Mouse (Mus musculus) myocyte (in vitro differentiated cells): ENCODE results near the gene Mtf2. TPM values are rescaled to one million over a fixed set of nuclear protein-coding genes. Genes with fewer than 3 reads are reported as not detected.
"Not testable (repeated sequence)": the region's sequence is repeated elsewhere in the genome, so short reads cannot be mapped to it uniquely, and the experiment has no call there.

Experiments used
- H3K27me3 ChIP-seq: one replicate; pipeline ENCODE4 v1.6.1; 2011; ENCODE audit not compliant: control insufficient read depth, insufficient read depth, insufficient read length
- H3K36me3 ChIP-seq: one replicate; pipeline ENCODE4 v1.6.1; 2011; ENCODE audit not compliant: control insufficient read depth, insufficient read depth
- H3K4me2 ChIP-seq: one replicate; pipeline ENCODE4 v1.6.1; 2011; ENCODE audit warnings: low read depth, control low read depth
- H3K4me3 ChIP-seq: one replicate; pipeline ENCODE4 v1.5.1; 2011; ENCODE audit warnings: mild to moderate bottlenecking, control low read depth, moderate library complexity
- H3K79me2 ChIP-seq: one replicate; pipeline ENCODE4 v1.6.1; 2011; ENCODE audit not compliant: control insufficient read depth, insufficient read depth
- H3ac ChIP-seq: one replicate; pipeline ENCODE4 v1.6.1; 2011; ENCODE audit not compliant: control insufficient read depth, insufficient read length
- CEBPB ChIP-seq: IDR thresholded peaks from 2 replicates; pipeline ENCODE4 v1.6.1; 2011; ENCODE audit warnings: mild to moderate bottlenecking, moderate library complexity; ENCODE audit not compliant: poor library complexity, insufficient read depth, severe bottlenecking
- E2F4 ChIP-seq: IDR thresholded peaks from one replicate; pipeline ENCODE4 v1.6.1; 2011; ENCODE audit warnings: mild to moderate bottlenecking, control low read depth, moderate library complexity; ENCODE audit not compliant: insufficient read depth
- MAX ChIP-seq: IDR thresholded peaks from one replicate; pipeline ENCODE4 v1.6.1; 2011; ENCODE audit warnings: low read depth, mild to moderate bottlenecking, control low read depth
- MYOD1 ChIP-seq, 3 experiments: IDR thresholded peaks; one replicate each; pipeline ENCODE4 v1.6.1; 2011; ENCODE audit warnings: control low read depth in 2 of 3, low read depth in 2 of 3, mild to moderate bottlenecking in 2 of 3, moderate library complexity in 1 of 3; ENCODE audit not compliant: insufficient read length in 2 of 3, control insufficient read depth in 1 of 3
- MYOG ChIP-seq, 3 experiments: IDR thresholded peaks; one replicate each; pipeline ENCODE4 v1.6.1; 2011; ENCODE audit warnings: control low read depth in 2 of 3, low read depth in 2 of 3, mild to moderate bottlenecking in 2 of 3; ENCODE audit not compliant: insufficient read length in 2 of 3, control insufficient read depth in 1 of 3, insufficient read depth in 1 of 3
- POLR2A ChIP-seq: IDR thresholded peaks from one replicate; pipeline ENCODE4 v1.6.1; 2011; ENCODE audit warnings: low read depth, mild to moderate bottlenecking, control low read depth, moderate library complexity; ENCODE audit not compliant: insufficient read length
- POLR2AphosphoS2 ChIP-seq: IDR thresholded peaks from one replicate; pipeline ENCODE4 v1.6.1; 2011; ENCODE audit warnings: low read depth, control low read depth; ENCODE audit not compliant: insufficient read length
- REST ChIP-seq: IDR thresholded peaks from one replicate; pipeline ENCODE4 v1.6.1; 2011; ENCODE audit warnings: mild to moderate bottlenecking, control low read depth, moderate library complexity; ENCODE audit not compliant: insufficient read depth, insufficient read length
- SRF ChIP-seq: IDR thresholded peaks from one replicate; pipeline ENCODE4 v1.6.1; 2011; ENCODE audit warnings: low read depth; ENCODE audit not compliant: control insufficient read depth, insufficient read length
- TCF12 ChIP-seq: IDR thresholded peaks from one replicate; pipeline ENCODE4 v1.6.1; 2011; ENCODE audit warnings: mild to moderate bottlenecking, control low read depth; ENCODE audit not compliant: poor library complexity, insufficient read depth, severe bottlenecking
- TCF3 ChIP-seq: IDR thresholded peaks from one replicate; pipeline ENCODE4 v1.6.1; 2011; ENCODE audit warnings: low read depth, control low read depth; ENCODE audit not compliant: insufficient read length
- USF1 ChIP-seq: IDR thresholded peaks from one replicate; pipeline ENCODE4 v1.6.1; 2011; ENCODE audit warnings: low read depth, mild to moderate bottlenecking, control low read depth, moderate library complexity
- polyA plus RNA-seq: library from polyadenylated mRNA; unstranded; fragments of >200 nt; fragmentation: generic; extraction: Trizol; gene quantifications from one replicate; pipeline ENCODE4 v1.2.1, GENCODE M21; 2012; ENCODE audit warnings: missing spikeins

The Mtf2 gene
- polyA plus RNA-seq, 1 experiment: 6.9 TPM

GRCm38 (mm10) chr5:108028797-108029536 is 36.5 kb upstream of the Mtf2 start:
- H3K4me3 ChIP-seq, H3K79me2 ChIP-seq, H3ac ChIP-seq, H3K4me2 ChIP-seq, H3K36me3 ChIP-seq, H3K27me3 ChIP-seq: not testable (repeated sequence)
- peak in 2 of 3 experiments; percentile 8 to 29 for TF ChIP-seq MYOD1 (IDR thresholded peaks at IDR 0.05; ENCODE audit: control insufficient read depth in 1 of 3, insufficient read length in 2 of 3, low read depth in 2 of 3)
- peak in 1 of 3 experiments; percentile 27 for TF ChIP-seq MYOG (IDR thresholded peaks at IDR 0.05; ENCODE audit: control insufficient read depth in 1 of 3, insufficient read depth in 1 of 3, insufficient read length in 2 of 3, low read depth in 2 of 3)

- TF ChIP-seq REST (no peak), SRF (no peak), TCF12 (no peak), MYOD1 (IDR thresholded peaks at IDR 0.05; ENCODE audit: control insufficient read depth in 1 of 3, insufficient read length in 2 of 3, low read depth in 2 of 3) (no peak), E2F4 (no peak), USF1 (no peak), CEBPB (no peak), POLR2A (no peak), MYOG (IDR thresholded peaks at IDR 0.05; ENCODE audit: control insufficient read depth in 1 of 3, insufficient read depth in 1 of 3, insufficient read length in 2 of 3, low read depth in 2 of 3) (no peak), MAX (no peak), TCF3 (no peak), POLR2AphosphoS2 (no peak)
- Histone ChIP-seq H3K4me3 (no peak overlapping the region), H3K79me2 (no peaks in the 10 kb centered on the region), H3K4me2 (no peak overlapping the region), H3K27me3 (no peaks in the 10 kb centered on the region), H3ac (no peak overlapping the region), H3K36me3 (no peaks in the 10 kb centered on the region)
These were observed 35.5 kb upstream of the Mtf2 start for GRCm38 (mm10) chr5:108029968-108030367.

- Histone ChIP-seq H3K79me2 (no peaks in the 10 kb centered on the region), H3K36me3 (no peaks in the 10 kb centered on the region), H3K4me3 (no peak overlapping the region), H3K27me3 (no peaks in the 10 kb centered on the region), H3K4me2 (no peak overlapping the region), H3ac (no peak overlapping the region)
- no peak for TF ChIP-seq E2F4
- no peak for TF ChIP-seq MYOD1 (IDR thresholded peaks at IDR 0.05; ENCODE audit: control insufficient read depth in 1 of 3, insufficient read length in 2 of 3, low read depth in 2 of 3)
- TF ChIP-seq USF1: no peak
- TF ChIP-seq CEBPB: no peak
- TF ChIP-seq MAX: no peak
- no peak for TF ChIP-seq MYOG (IDR thresholded peaks at IDR 0.05; ENCODE audit: control insufficient read depth in 1 of 3, insufficient read depth in 1 of 3, insufficient read length in 2 of 3, low read depth in 2 of 3)
- TF ChIP-seq REST: no peak
- TF ChIP-seq SRF: no peak
- TF ChIP-seq TCF3: no peak
- no peak for TF ChIP-seq TCF12
- TF ChIP-seq POLR2AphosphoS2: no peak
- TF ChIP-seq POLR2A: no peak
These were observed 34.2 kb upstream of the Mtf2 start for GRCm38 (mm10) chr5:108031267-108031666.

- Histone ChIP-seq H3K36me3 (no peaks in the 10 kb centered on the region), H3ac (no peak overlapping the region), H3K4me2 (no peak overlapping the region), H3K79me2 (no peaks in the 10 kb centered on the region), H3K27me3 (no peaks in the 10 kb centered on the region), H3K4me3 (no peak overlapping the region)
- TF ChIP-seq USF1: no peak
- no peak for TF ChIP-seq MYOD1 (IDR thresholded peaks at IDR 0.05; ENCODE audit: control insufficient read depth in 1 of 3, insufficient read length in 2 of 3, low read depth in 2 of 3)
- no peak for TF ChIP-seq REST
- no peak for TF ChIP-seq MYOG (IDR thresholded peaks at IDR 0.05; ENCODE audit: control insufficient read depth in 1 of 3, insufficient read depth in 1 of 3, insufficient read length in 2 of 3, low read depth in 2 of 3)
- no peak for TF ChIP-seq CEBPB
- TF ChIP-seq E2F4: no peak
- TF ChIP-seq POLR2A: no peak
- no peak for TF ChIP-seq MAX
- TF ChIP-seq TCF3: no peak
- TF ChIP-seq SRF: no peak
- no peak for TF ChIP-seq POLR2AphosphoS2
- no peak for TF ChIP-seq TCF12
These were observed 31.3 kb upstream of the Mtf2 start for GRCm38 (mm10) chr5:108034194-108034593.

- TF ChIP-seq SRF (no peak), MYOG (IDR thresholded peaks at IDR 0.05; ENCODE audit: control insufficient read depth in 1 of 3, insufficient read depth in 1 of 3, insufficient read length in 2 of 3, low read depth in 2 of 3) (no peak), USF1 (no peak), CEBPB (no peak), TCF12 (no peak)
- Histone ChIP-seq H3K4me3 (no peak overlapping the region), H3K27me3 (no peaks in the 10 kb centered on the region)
These were observed 30.0 kb upstream of the Mtf2 start for GRCm38 (mm10) chr5:108035523-108035922.

More at GRCm38 (mm10) chr5:108035523-108035922, 30.0 kb upstream of the Mtf2 start:
- Histone ChIP-seq H3K4me2 (no peak overlapping the region), H3ac (no peak overlapping the region), H3K36me3 (no peaks in the 10 kb centered on the region), H3K79me2 (no peaks in the 10 kb centered on the region)
